Mouse (Mus musculus) erythroblast, embryonic 14.5 days (primary cell): ENCODE measurements around the gene Zfp27.

Source experiments
- GATA1 ChIP-seq: IDR thresholded peaks from 2 replicates; pipeline ENCODE4 v1.6.1; 2012; ENCODE audit warnings: low read length, inconsistent platforms, mixed read lengths
- TAL1 ChIP-seq: IDR thresholded peaks from 3 replicates; pipeline ENCODE4 v1.6.1; 2012; ENCODE audit warnings: low read length, inconsistent platforms, mixed read lengths

GRCm38 (mm10) chr7:29874256-29874655 lies 32.1 kb downstream of the Zfp27 start:
- TF ChIP-seq TAL1 (no peak), GATA1 (no peak)
